Mouse (Mus musculus): ENCODE measurements around the gene Pigh.

Gene Pigh

GRCm38 (mm10) chr12:79064451-79064850, 25.0 kb downstream of the Pigh start:
- no peak for DNase-seq

- no peak for DNase-seq
These were observed 28.4 kb downstream of the Pigh start for GRCm38 (mm10) chr12:79060766-79061652.

GRCm38 (mm10) chr12:79060134-79060533, 29.3 kb downstream of the Pigh start:
- no peak for DNase-seq

DNA sequence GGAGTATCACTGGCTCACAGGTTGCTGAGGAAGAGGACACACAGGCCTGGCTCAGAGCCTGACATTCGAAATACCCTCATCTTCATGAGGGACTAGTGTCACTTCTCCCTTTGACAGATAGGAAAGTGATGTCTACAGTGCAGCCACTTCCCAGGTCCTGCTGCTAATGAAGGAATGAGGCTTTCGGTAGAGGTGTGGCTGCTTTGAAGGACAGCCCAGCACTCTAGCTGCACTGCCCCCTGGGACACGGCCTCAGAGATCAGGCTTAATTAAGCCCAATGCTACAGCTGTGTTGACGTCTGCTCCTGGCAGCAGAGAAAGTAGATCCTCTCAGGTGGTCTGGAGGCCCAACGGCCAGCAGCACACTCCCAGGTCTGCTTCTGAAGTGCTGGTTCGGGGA, 29.9 kb downstream of the Pigh start:
- DNase-seq, result no peak

DNA sequence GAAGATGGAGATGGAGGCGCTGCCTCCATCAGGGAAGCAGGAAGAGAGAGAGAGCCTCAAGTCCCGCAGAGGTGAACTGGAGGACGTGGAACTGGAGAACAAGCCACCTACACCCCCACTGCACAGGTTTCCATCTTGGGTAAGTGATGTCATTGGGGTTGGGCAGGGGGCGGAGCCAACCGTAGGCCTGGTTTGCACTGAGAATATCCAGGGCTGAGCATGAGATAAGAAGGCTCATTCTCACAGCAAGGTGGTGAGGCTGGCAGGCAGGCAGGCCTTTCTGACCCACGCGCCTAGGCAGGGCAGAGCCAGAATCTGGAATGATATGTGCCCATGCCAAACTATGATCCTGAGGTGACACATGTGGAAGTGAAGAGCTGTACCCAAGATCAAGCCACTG, 34.2 kb downstream of the Pigh start:
- no peak for DNase-seq

DNA sequence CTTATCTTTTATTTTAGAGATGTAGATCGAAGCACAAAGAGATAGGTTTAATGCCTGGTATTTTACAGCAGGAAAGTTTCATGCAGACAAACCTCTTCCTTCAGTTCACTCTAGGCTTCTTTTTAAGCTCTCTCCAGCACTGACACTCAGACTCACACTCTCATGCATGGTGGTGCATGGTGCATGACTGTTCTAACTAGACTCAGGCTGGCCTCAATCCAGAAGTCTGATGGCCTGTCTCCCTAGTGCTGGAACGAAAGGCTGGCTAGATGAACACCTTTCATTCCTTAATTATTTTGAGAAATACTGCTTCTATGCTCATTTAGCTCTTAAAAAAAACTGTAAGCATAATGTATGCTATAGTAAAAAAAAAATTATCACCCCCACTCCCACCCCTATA, 37.4 kb downstream of the Pigh start:
- DNase-seq, result no peak

- peak; percentile 78 to 89 for DNase-seq
These were observed 38.8 kb downstream of the Pigh start for GRCm38 (mm10) chr12:79050545-79051212.

DNA sequence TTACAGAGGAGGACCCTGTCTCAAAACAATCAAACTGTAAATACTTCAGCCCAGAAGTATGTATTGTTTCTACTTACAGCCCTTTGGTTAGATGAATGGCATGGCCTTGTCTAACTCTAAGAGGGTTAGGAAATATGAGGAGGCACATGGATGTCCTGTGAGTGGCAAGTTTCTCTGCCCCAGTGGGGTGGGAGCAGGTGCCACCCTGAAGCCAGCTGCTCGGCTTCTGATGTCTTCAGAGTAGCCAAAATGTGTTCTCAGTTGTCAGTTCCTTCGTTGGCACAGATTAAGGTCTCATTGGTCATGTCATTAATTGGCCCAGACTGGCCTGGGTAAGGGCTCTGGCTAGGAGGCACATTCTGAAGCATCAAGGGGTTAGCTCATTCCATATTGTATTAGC, 39.6 kb downstream of the Pigh start:
- DNase-seq, result no peak

GRCm38 (mm10) chr12:79048898-79049297, 40.6 kb downstream of the Pigh start:
- no peak for DNase-seq

GRCm38 (mm10) chr12:79047203-79047602, 42.2 kb downstream of the Pigh start:
- no peak for DNase-seq

GRCm38 (mm10) chr12:79046171-79046570, 43.3 kb downstream of the Pigh start:
- DNase-seq, result no peak

- peak; percentile 46 to 74 for DNase-seq
These were observed 44.8 kb downstream of the Pigh start for GRCm38 (mm10) chr12:79044668-79045067.

- DNase-seq, result no peak
These were observed 48.0 kb downstream of the Pigh start for GRCm38 (mm10) chr12:79041436-79041835.

DNA sequence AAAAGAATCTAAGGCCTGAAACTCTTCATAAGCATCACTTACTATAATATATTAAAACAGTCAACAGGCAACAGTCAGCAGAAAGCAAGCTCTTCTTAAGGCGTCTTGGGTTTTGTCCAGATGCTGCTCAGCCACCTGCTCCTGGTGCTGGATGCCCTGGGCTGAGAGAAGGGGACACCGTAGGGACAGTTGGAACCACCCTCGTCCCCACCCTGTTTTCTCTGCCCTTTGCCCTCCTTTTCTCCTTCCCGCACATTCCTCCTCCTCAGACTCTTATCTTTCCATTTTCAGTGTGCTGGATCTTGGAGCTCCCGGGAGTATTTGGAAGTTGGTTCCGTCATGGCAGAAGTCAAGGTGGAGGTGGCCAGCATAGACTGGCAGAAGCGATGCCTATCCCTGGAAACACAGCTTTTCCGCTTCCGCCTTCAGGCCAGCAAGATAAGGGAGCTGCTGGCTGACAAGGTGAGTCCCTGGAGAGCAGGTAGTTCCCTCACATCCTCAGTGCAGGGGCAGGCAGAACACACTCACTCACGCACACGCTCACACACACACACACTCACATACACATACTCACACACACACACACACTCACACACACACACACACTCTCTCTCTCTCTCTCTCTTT, 49.1 kb downstream of the Pigh start:
- DNase-seq, result no peak

DNA sequence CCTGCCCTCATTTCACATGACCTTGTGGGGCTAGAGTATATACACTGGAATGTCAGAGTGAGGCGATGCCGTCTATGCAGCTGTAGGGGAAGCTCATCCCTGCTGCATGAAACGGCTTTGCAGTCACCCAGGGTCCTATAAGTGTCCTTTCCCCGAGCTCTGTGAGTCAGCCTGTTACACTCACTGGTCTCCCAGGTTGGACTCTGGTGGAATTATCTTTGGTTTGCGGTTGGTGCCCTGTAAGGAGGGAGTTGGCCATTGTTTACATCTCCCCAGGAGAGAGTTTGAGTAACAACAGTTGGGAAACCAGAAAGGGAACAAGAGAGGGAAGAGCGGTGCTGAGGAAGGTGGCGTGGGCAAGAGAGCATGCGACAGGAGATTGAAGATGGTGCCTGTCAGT, 49.7 kb downstream of the Pigh start:
- no peak for DNase-seq

DNA sequence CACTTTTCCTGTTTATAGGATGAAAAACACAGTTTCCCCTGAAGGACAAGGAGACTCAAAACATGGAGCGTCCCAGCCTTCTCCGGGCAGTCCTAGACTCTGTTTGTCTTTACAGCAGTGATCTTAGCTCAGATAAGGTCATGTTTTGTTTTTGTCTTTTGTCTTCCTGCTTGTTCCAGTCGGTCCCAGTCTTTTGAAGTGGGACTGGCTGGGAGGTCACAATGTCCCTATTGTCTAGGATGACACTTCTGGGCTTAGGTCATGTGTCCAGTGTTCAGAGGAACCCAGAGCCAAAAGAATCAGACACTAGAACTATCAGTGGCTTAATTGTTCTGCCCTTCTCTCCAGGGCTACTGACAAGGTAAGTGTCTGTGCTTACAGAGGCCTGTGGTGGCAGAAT, 54.1 kb downstream of the Pigh start:
- DNase-seq, result peak in 1 of 2 experiments; percentile 42

DNA sequence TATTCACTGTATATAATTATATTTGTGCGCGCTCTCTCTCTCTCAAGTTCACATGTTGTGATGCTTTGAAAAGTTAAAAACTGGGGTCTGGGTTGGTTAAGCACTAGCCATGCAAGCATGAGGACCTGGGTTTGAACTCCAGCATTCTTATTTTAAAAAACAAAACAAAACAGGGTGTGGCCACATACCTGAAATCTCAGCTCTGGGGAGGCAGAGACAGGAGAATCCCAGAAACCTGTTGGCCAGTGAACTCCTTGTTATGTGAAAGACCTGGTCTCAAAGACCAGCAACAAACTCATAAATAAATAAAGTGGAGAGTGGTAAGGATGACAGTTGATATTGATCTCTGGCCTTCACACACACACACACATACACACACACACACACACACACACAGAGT, 55.1 kb downstream of the Pigh start:
- DNase-seq, result no peak
